Mouse (Mus musculus): Measurements from ENCODE around the gene Papola. TPM values are rescaled to one million over a fixed set of nuclear protein-coding genes. Genes with fewer than 3 reads are reported as not detected.
"Not testable (repeated sequence)": the region's sequence is repeated elsewhere in the genome, so short reads cannot be mapped to it uniquely, and the experiment has no call there.

The Papola gene
- polyA plus RNA-seq, 1 experiment from 2014 or later, result 284 TPM

DNA sequence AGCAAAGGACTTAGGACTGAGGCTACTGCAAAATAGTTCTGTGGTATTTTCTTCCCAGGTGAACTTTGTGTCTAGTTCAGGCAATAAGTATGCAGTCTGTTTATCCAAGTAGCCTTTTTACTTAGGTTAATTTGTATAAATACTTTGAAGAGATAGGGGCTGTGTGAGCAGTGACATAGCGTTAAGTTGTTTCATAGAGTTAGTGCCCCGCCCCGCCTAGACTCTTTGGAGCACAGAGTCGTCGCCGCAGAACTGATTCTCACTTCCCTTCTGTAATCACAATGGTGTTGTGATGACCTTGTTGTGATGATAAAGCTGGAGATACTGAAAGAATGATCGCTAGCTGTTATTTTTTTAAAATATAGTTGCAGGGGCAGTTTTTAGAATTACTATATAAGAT, 22.9 kb downstream of the Papola start:
- no peak for ATAC-seq (ENCODE audit: insufficient number of reproducible peaks, insufficient read depth, low FRiP score, low TSS enrichment)
- no peak overlapping the region for H3K9ac ChIP-seq

DNA sequence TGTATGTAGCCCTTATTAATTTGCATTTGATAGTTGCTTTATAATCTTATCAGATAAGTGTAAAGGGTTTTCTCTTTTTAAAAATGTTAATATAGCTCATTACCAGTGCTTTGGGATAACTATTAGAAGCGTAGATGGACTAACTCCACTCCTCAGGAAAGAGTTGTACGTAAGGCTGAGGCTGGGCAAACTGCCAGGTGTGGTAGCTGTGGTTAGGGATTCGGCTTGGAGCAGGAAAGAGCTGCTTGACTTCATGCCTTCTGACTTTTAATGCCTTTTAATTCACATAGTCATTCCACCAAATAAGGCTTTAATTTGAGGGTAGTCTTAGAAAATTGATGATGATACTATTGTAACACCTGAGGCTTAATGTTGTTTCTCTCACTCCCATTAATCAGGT, 24.5 kb downstream of the Papola start:
- Histone ChIP-seq H3K27ac (no peak overlapping the region), H3K4me1 (no peaks in the 10 kb centered on the region), H3K9ac (no peak overlapping the region), H3K9me3 (no peaks in the 10 kb centered on the region), H3K27me3 (no peaks in the 10 kb centered on the region), H3K4me2 (replicated peaks) (no peak overlapping the region), H3K36me3 (peaks cover 50% of the 10 kb centered on the region), H3K4me3 (no peak overlapping the region)
- 76% methylated on average over 3 of the region's 3 CpGs for WGBS
- ATAC-seq (ENCODE audit: insufficient number of reproducible peaks, insufficient read depth, low FRiP score, low TSS enrichment), result no peak

More for the DNA sequence above, 22.9 kb downstream of the Papola start:
- no peak overlapping the region for H3K4me2 ChIP-seq (replicated peaks)
- H3K4me1 ChIP-seq, result no peaks in the 10 kb centered on the region
- WGBS, result 93% methylated on average over 7 of the region's 7 CpGs
- H3K27ac ChIP-seq, result no peak overlapping the region
- no peak overlapping the region for H3K4me3 ChIP-seq
- H3K9me3 ChIP-seq, result no peaks in the 10 kb centered on the region
- H3K36me3 ChIP-seq, result peaks cover 49% of the 10 kb centered on the region
- H3K27me3 ChIP-seq, result no peaks in the 10 kb centered on the region

DNA sequence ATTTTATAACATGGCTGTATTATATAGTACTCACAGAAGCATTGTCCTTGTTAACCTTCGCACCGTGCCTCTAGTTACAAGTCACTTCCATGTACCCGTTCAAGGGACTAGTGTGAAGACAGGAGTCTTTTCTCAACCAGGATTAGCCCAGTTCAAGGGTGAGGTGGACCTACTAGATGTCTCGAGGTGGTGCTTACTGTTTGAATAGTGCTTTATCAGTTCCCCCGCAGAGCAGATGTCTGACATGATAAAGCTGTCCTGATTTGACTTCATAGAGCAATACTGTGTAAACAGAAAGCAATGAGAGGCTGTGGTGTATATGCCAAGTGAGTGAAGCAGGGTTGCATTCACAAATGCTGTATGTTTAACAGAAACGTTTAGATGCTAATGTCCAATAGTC, 26.1 kb downstream of the Papola start:
- H3K9me3 ChIP-seq, result no peaks in the 10 kb centered on the region
- no peaks in the 10 kb centered on the region for H3K27me3 ChIP-seq
- no peaks in the 10 kb centered on the region for H3K4me1 ChIP-seq
- no peak overlapping the region for H3K27ac ChIP-seq
- H3K36me3 ChIP-seq, result peaks cover 52% of the 10 kb centered on the region
- WGBS, result 93% methylated on average over 6 of the region's 6 CpGs
- H3K9ac ChIP-seq, result no peak overlapping the region
- no peak overlapping the region for H3K4me2 ChIP-seq (replicated peaks)
- H3K4me3 ChIP-seq, result no peak overlapping the region
- ATAC-seq (ENCODE audit: insufficient number of reproducible peaks, insufficient read depth, low FRiP score, low TSS enrichment), result no peak

DNA sequence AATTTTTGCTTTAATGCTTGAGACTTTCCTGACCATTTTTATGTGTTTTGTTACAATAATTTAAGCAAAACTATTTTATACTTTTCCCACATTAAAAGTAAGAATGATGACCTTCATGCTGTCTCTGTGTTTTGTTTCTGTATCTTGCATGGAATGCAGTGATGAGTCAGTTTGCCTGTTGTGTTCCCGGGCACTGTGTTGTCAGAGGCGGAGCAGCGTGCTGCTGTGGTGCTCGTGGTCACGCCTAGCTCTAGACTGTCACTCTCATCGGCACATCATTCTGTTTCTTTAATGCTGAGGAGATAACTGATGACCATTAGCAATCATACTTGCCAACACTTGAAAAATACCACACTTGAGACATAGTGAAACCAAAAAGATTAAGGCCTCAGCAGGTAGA, 29.5 kb downstream of the Papola start:
- WGBS, result 94% methylated on average over 6 of the region's 6 CpGs
- no peak overlapping the region for H3K4me3 ChIP-seq
- no peak overlapping the region for H3K9ac ChIP-seq
- H3K4me1 ChIP-seq, result no peaks in the 10 kb centered on the region
- H3K9me3 ChIP-seq, result no peaks in the 10 kb centered on the region
- H3K27ac ChIP-seq, result no peak overlapping the region
- ATAC-seq (ENCODE audit: insufficient number of reproducible peaks, insufficient read depth, low FRiP score, low TSS enrichment), result no peak
- no peak overlapping the region for H3K4me2 ChIP-seq (replicated peaks)
- no peaks in the 10 kb centered on the region for H3K27me3 ChIP-seq
- peaks cover 47% of the 10 kb centered on the region for H3K36me3 ChIP-seq

DNA sequence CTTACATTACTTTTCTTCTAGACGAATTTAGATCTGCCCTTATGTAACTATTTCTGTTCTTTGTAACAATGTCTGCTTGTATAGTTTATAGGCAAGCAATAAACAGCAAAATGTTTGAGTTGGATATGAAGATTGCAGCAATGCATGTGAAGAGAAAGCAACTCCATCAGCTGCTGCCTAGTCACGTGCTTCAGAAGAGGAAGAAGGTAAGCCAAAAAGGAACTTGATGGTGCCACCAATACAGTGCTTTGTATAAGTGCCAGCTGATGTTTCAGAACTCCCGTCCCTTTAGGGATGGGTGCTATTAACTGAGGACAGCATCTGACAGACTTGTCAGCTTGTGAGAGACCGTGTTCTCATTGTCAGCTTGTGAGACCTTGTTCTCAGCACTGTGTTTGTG, 39.0 kb downstream of the Papola start:
- Histone ChIP-seq H3K9ac (no peak overlapping the region), H3K4me1 (no peaks in the 10 kb centered on the region), H3K4me2 (replicated peaks) (no peak overlapping the region), H3K27ac (no peak overlapping the region), H3K27me3 (no peaks in the 10 kb centered on the region), H3K36me3 (peaks cover 79% of the 10 kb centered on the region), H3K9me3 (no peaks in the 10 kb centered on the region), H3K4me3 (no peak overlapping the region)
- WGBS, result 88% methylated on average over 4 of the region's 4 CpGs
- no peak for ATAC-seq (ENCODE audit: insufficient number of reproducible peaks, insufficient read depth, low FRiP score, low TSS enrichment)

GRCm38 (mm10) chr12:105824743-105825142, 40.2 kb downstream of the Papola start:
- WGBS, result 74% methylated on average over 8 of the region's 8 CpGs
- ATAC-seq (ENCODE audit: insufficient number of reproducible peaks, insufficient read depth, low FRiP score, low TSS enrichment), result no peak
- H3K27ac ChIP-seq, result no peak overlapping the region

DNA sequence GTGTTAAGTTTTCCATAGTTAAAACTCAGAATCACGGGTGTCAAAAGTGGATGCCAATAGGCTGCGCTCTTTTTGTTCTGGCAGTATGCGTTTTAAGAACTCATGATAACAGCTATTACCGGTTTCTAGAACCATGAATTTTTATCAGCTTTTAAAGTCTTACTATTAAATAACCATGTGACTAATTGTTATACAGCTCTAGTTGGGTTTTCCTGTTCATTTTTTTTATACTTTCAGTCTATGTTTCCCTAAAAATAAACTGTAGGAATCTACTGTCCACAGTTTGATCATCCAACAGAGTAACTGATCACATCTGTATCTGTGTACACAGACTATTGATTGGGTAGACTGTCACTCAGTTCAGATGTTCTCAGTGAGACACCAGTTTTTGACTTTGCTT, 40.8 kb downstream of the Papola start:
- WGBS, result 95% methylated on average over 4 of the region's 4 CpGs
- ATAC-seq (ENCODE audit: insufficient number of reproducible peaks, insufficient read depth, low FRiP score, low TSS enrichment), result no peak
- Histone ChIP-seq H3K9ac (no peak overlapping the region), H3K27ac (no peak overlapping the region), H3K36me3 (peaks cover 77% of the 10 kb centered on the region), H3K27me3 (no peaks in the 10 kb centered on the region), H3K9me3 (no peaks in the 10 kb centered on the region), H3K4me1 (no peaks in the 10 kb centered on the region), H3K4me2 (replicated peaks) (no peak overlapping the region), H3K4me3 (no peak overlapping the region)

More at GRCm38 (mm10) chr12:105824743-105825142, 40.2 kb downstream of the Papola start:
- Histone ChIP-seq H3K4me2 (replicated peaks) (no peak overlapping the region), H3K36me3 (peaks cover 79% of the 10 kb centered on the region), H3K27me3 (no peaks in the 10 kb centered on the region), H3K4me3 (no peak overlapping the region), H3K9me3 (no peaks in the 10 kb centered on the region), H3K9ac (no peak overlapping the region), H3K4me1 (no peaks in the 10 kb centered on the region)

- peaks cover 74% of the 10 kb centered on the region for H3K36me3 ChIP-seq
- H3K4me1 ChIP-seq, result no peaks in the 10 kb centered on the region
- no peak overlapping the region for H3K4me2 ChIP-seq (replicated peaks)
- no peaks in the 10 kb centered on the region for H3K27me3 ChIP-seq
- no peak for ATAC-seq (ENCODE audit: insufficient number of reproducible peaks, insufficient read depth, low FRiP score, low TSS enrichment)
- WGBS, result 83% methylated on average over 6 of the region's 6 CpGs
- H3K9ac ChIP-seq, result no peak overlapping the region
- H3K9me3 ChIP-seq, result no peaks in the 10 kb centered on the region
- H3K27ac ChIP-seq, result no peak overlapping the region
- no peak overlapping the region for H3K4me3 ChIP-seq
Measured at GRCm38 (mm10) chr12:105832541-105832940, 48.0 kb downstream of the Papola start.

- Histone ChIP-seq H3K36me3 (peaks cover 58% of the 10 kb centered on the region), H3K4me1 (no peaks in the 10 kb centered on the region)
Measured at GRCm38 (mm10) chr12:105834926-105835325, 50.4 kb downstream of the Papola start.

GRCm38 (mm10) chr12:105835571-105835970, 51.1 kb downstream of the Papola start:
- H3K4me1 ChIP-seq, result no peaks in the 10 kb centered on the region
- peak; percentile 41; the same call in 1 of the 2 replicates for ATAC-seq (ENCODE audit: insufficient number of reproducible peaks, insufficient read depth, low FRiP score, low TSS enrichment)
- WGBS, result 52% methylated on average over 6 of the region's 6 CpGs
- H3K36me3 ChIP-seq, result peaks cover 58% of the 10 kb centered on the region
- no peaks in the 10 kb centered on the region for H3K27me3 ChIP-seq
- H3K4me3 ChIP-seq, result no peak overlapping the region
- H3K27ac ChIP-seq, result 0 out of 2 replicates have a peak overlapping the region, but pooled peaks have one; percentile 32
- H3K9ac ChIP-seq, result no peak overlapping the region
- H3K4me2 ChIP-seq (replicated peaks), result no peak overlapping the region
- no peaks in the 10 kb centered on the region for H3K9me3 ChIP-seq

More at GRCm38 (mm10) chr12:105834926-105835325, 50.4 kb downstream of the Papola start:
- Histone ChIP-seq H3K9ac (no peak overlapping the region), H3K27ac (no peak overlapping the region), H3K4me3 (no peak overlapping the region), H3K4me2 (replicated peaks) (no peak overlapping the region), H3K9me3 (no peaks in the 10 kb centered on the region), H3K27me3 (no peaks in the 10 kb centered on the region)
- no peak for ATAC-seq (ENCODE audit: insufficient number of reproducible peaks, insufficient read depth, low FRiP score, low TSS enrichment)
- 72% methylated on average over 6 of the region's 6 CpGs for WGBS

GRCm38 (mm10) chr12:105836196-105836595, 51.7 kb downstream of the Papola start:
- Histone ChIP-seq H3K27me3 (no peaks in the 10 kb centered on the region), H3K4me2 (replicated peaks) (no peak overlapping the region), H3K4me3 (no peak overlapping the region), H3K9ac (no peak overlapping the region), H3K4me1 (no peaks in the 10 kb centered on the region), H3K36me3 (peaks cover 57% of the 10 kb centered on the region), H3K27ac (no peak overlapping the region), H3K9me3 (no peaks in the 10 kb centered on the region)
- 79% methylated on average over 2 of the region's 2 CpGs for WGBS
- no peak for ATAC-seq (ENCODE audit: insufficient number of reproducible peaks, insufficient read depth, low FRiP score, low TSS enrichment)

GRCm38 (mm10) chr12:105839096-105839495, 54.6 kb downstream of the Papola start:
- Histone ChIP-seq H3K4me1 (no peaks in the 10 kb centered on the region), H3K4me2 (replicated peaks) (no peak overlapping the region), H3K36me3 (peaks cover 37% of the 10 kb centered on the region), H3K27ac (no peak overlapping the region), H3K9me3 (no peaks in the 10 kb centered on the region), H3K27me3 (no peaks in the 10 kb centered on the region), H3K4me3 (no peak overlapping the region), H3K9ac (no peak overlapping the region)
- no peak for ATAC-seq (ENCODE audit: insufficient number of reproducible peaks, insufficient read depth, low FRiP score, low TSS enrichment)
- WGBS, result 69% methylated on average over 4 of the region's 4 CpGs

- not testable (repeated sequence) for H3K27me3 ChIP-seq; H3K4me3 ChIP-seq; H3K27ac ChIP-seq; H3K9me3 ChIP-seq; H3K4me2 ChIP-seq (replicated peaks); H3K9ac ChIP-seq; H3K4me1 ChIP-seq; ATAC-seq (ENCODE audit: insufficient number of reproducible peaks, insufficient read depth, low FRiP score, low TSS enrichment)
- peaks cover 29% of the 10 kb centered on the region for H3K36me3 ChIP-seq
- 97% methylated on average over 8 of the region's 8 CpGs for WGBS
Measured at GRCm38 (mm10) chr12:105840545-105840944, 56.1 kb downstream of the Papola start.

Data from embryonic facial prominence, embryonic 12.5 days (tissue).